Mouse (Mus musculus): ENCODE measurements around the gene Dlec1. TPM values are rescaled to one million over a fixed set of nuclear protein-coding genes. Genes with fewer than 3 reads are reported as not detected.

Gene Dlec1
- polyA plus RNA-seq, 1 experiment from 2014 or later, result 0.12 TPM

- H3K4me2 ChIP-seq, result no peak overlapping the region
- H3K9me3 ChIP-seq (replicated peaks), result no peaks in the 10 kb centered on the region
- ATAC-seq, result no peak
- no peaks in the 10 kb centered on the region for H3K27me3 ChIP-seq (replicated peaks)
- no peak overlapping the region for H3K4me3 ChIP-seq
- no peaks in the 10 kb centered on the region for H3K4me1 ChIP-seq
- H3K36me3 ChIP-seq, result no peaks in the 10 kb centered on the region
- H3K9ac ChIP-seq, result no peak overlapping the region
- WGBS (ENCODE audit: insufficient replicate concordance), result 73% methylated on average over 19 of the region's 19 CpGs
- no peak overlapping the region for H3K27ac ChIP-seq
These were observed 17.3 kb downstream of the Dlec1 start for GRCm38 (mm10) chr9:119119409-119120167.

DNA sequence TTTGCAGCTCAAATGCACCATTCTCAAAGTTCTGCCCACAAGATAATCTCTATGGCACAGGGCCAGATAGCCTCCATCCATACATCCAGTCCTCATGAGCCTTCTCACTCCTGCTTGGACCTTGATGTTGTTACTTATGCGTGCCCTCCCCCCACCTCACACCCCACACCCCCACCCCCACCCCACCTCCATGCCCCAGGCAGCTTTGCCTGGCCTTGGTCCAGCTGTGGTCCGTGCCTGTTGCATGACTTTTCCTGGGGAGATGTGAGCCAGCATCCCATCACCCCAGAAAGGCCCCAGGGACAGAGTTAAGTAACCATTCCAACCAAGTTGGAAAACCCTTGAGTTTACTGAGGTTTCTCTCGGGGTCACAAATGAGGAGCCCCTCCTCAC lies 17.9 kb downstream of the Dlec1 start:
- no peak overlapping the region for H3K9ac ChIP-seq
- H3K36me3 ChIP-seq, result no peaks in the 10 kb centered on the region
- no peak overlapping the region for H3K27ac ChIP-seq
- WGBS (ENCODE audit: insufficient replicate concordance), result 46% methylated on average over 3 of the region's 3 CpGs
- H3K4me3 ChIP-seq, result no peak overlapping the region
- no peak overlapping the region for H3K4me2 ChIP-seq
- no peak for ATAC-seq
- no peaks in the 10 kb centered on the region for H3K4me1 ChIP-seq
- H3K27me3 ChIP-seq (replicated peaks), result no peaks in the 10 kb centered on the region
- H3K9me3 ChIP-seq (replicated peaks), result no peaks in the 10 kb centered on the region

DNA sequence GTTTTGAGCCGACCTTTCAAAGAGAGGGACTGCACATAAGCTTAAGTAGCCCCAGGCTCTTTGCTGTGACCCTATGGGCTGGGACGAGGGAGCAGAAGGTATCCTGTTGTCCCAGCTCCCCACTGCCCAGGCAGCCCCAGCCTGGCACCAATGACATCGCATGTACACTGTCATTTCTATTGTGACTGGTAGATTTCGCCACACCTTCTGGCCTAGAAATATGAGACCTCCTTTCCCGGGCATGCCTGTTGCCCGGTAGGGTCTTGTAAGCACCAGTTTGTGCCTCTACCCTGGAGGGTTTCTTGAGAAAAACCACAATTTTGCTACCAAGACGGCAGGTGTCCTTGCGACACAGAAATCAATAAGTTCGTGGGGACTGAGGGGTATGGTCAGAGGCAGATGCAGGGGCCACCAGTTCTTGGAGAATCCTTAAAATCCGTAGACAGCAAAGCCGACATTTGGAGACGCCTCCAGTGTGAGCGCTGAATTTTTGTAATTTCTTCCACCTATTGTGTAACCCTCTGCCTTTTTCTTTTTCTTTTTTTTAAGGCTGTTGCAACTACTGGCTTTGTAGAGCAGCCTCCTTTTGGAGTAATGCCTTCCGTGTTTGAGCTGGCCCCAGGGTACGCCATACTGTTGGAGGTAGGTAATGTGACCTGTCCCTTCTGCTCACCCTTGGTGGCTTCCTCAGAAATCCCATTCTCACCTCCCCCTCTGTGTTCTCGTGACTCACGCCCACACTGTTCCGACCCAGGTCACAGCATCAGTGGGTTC lies 20.5 kb downstream of the Dlec1 start:
- Histone ChIP-seq H3K9me3 (replicated peaks) (no peaks in the 10 kb centered on the region), H3K4me2 (no peak overlapping the region), H3K27ac (no peak overlapping the region), H3K4me1 (no peaks in the 10 kb centered on the region), H3K27me3 (replicated peaks) (no peaks in the 10 kb centered on the region), H3K9ac (no peak overlapping the region), H3K36me3 (no peaks in the 10 kb centered on the region), H3K4me3 (no peak overlapping the region)
- ATAC-seq, result no peak
- 72% methylated on average over 18 of the region's 18 CpGs for WGBS (ENCODE audit: insufficient replicate concordance)

DNA sequence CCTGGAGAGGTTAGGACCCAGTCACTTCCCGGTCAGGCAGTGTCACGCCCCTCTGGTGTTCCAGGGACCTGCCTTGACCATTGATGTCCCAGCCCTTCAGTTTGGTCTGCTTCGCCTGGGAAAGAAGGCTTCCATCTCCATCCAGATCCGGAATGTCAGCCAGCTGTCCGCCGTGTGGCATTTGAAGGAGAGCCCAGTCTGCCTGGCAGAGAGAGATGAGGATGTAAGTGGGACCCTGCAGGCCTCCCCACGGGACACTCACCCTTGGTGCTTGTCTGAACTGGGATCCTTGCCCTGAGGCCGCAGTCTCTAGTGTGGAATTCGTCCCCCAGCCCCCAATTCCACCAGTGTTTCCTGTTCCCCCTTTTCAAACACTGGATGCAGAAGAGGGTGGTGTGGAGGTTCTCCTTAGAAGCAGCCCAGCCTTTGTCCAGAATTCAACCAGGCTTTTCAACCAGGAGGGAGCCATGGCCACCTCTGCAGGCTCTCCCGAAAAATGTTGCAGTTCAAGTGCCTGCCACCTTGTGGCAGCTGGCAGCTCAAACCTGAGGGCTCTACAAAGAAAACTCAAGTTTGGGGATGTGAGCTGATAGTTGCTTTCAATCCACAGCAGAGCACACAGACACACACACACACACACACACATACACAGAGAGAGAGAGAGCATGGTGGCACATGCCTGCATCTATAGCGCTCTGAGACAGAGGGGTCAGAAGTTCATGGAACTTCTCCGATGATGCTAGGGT lies 26.3 kb downstream of the Dlec1 start:
- 69% methylated on average over 12 of the region's 12 CpGs for WGBS (ENCODE audit: insufficient replicate concordance)
- H3K4me1 ChIP-seq, result no peaks in the 10 kb centered on the region
- no peaks in the 10 kb centered on the region for H3K36me3 ChIP-seq
- H3K9ac ChIP-seq, result no peak overlapping the region
- H3K9me3 ChIP-seq (replicated peaks), result no peaks in the 10 kb centered on the region
- no peak overlapping the region for H3K4me3 ChIP-seq
- no peaks in the 10 kb centered on the region for H3K27me3 ChIP-seq (replicated peaks)
- ATAC-seq, result no peak
- no peak overlapping the region for H3K27ac ChIP-seq
- no peak overlapping the region for H3K4me2 ChIP-seq

GRCm38 (mm10) chr9:119130692-119131091 lies 28.4 kb downstream of the Dlec1 start:
- no peaks in the 10 kb centered on the region for H3K36me3 ChIP-seq
- no peak overlapping the region for H3K4me3 ChIP-seq
- no peak overlapping the region for H3K27ac ChIP-seq
- WGBS (ENCODE audit: insufficient replicate concordance), result 18% methylated on average over 5 of the region's 5 CpGs
- no peak overlapping the region for H3K4me2 ChIP-seq
- H3K4me1 ChIP-seq, result no peaks in the 10 kb centered on the region
- H3K9ac ChIP-seq, result no peak overlapping the region
- ATAC-seq, result no peak
- no peaks in the 10 kb centered on the region for H3K27me3 ChIP-seq (replicated peaks)
- no peaks in the 10 kb centered on the region for H3K9me3 ChIP-seq (replicated peaks)

DNA sequence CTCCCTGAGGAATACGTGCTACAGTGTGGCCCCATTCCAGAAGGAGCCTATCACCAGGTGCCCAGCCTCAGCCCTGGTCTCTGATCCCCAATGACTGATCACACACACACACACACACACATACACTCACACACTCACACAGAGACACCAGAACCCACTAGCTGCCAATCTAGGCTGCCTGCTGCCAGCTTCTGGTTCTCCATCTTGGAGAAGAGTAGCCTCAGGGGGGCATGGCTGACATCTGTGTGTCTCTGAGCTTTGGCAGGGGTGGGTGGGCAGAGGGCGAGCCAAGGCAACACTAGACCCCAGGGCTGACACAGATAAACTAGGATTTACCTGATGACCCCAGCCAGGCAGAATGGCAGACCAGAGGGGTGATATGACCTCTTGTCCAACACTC lies 36.6 kb downstream of the Dlec1 start:
- WGBS (ENCODE audit: insufficient replicate concordance), result 52% methylated on average over 2 of the region's 2 CpGs
- H3K4me3 ChIP-seq, result no peak overlapping the region
- no peaks in the 10 kb centered on the region for H3K4me1 ChIP-seq
- no peak for ATAC-seq
- no peak overlapping the region for H3K27ac ChIP-seq
- H3K9ac ChIP-seq, result no peak overlapping the region
- 0 out of 2 replicates have a peak, but pooled peaks cover 3% of the 10 kb centered on the region for H3K27me3 ChIP-seq (replicated peaks)
- H3K4me2 ChIP-seq, result no peak overlapping the region
- no peaks in the 10 kb centered on the region for H3K36me3 ChIP-seq
- no peaks in the 10 kb centered on the region for H3K9me3 ChIP-seq (replicated peaks)

DNA sequence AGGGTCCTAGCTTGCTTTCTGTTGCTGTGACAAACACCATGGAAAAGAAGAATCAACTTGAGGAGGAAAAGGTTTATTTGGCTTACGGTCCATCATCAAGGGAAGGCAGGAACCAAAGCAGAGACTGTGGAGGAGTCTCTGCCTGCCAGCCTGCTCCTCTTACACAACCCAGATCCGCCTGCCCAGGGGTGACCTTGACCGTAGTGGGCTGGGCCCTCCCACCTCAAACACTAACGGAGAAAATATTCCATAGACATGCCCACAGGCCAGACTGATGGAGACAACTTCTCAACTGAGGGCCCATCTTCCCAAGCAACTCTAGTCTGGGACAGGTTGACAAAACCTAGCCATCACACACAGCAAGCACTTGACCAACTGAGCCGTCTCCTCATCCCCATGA lies 39.8 kb downstream of the Dlec1 start:
- 0 out of 2 replicates have a peak, but pooled peaks cover 3% of the 10 kb centered on the region for H3K27me3 ChIP-seq (replicated peaks)
- no peak for ATAC-seq
- H3K36me3 ChIP-seq, result no peaks in the 10 kb centered on the region
- H3K4me2 ChIP-seq, result no peak overlapping the region
- H3K9me3 ChIP-seq (replicated peaks), result no peaks in the 10 kb centered on the region
- no peak overlapping the region for H3K27ac ChIP-seq
- H3K9ac ChIP-seq, result no peak overlapping the region
- H3K4me3 ChIP-seq, result no peak overlapping the region
- no peaks in the 10 kb centered on the region for H3K4me1 ChIP-seq
- WGBS (ENCODE audit: insufficient replicate concordance), result 57% methylated on average over 5 of the region's 5 CpGs

DNA sequence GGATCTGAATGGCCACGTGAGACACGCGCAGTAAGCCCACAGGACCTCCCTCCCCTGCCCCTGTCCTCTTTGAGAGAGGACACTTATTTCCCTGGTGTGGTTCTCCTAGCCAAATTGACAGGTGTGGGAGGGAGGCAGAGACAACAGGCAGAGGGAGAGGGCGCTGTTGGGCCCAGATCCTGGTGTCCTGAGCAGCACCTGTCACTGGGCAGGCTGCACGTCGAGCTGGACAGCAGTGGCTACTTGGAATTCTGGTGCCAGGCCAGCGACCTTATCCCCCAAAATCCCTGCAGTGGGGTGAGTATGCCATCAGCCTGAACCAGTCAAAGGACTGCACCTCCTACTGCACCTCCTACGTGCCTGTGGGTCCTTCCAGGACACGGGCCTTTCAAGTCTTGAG lies 41.1 kb downstream of the Dlec1 start:
- H3K4me2 ChIP-seq, result no peak overlapping the region
- no peaks in the 10 kb centered on the region for H3K4me1 ChIP-seq
- H3K4me3 ChIP-seq, result no peak overlapping the region
- H3K27ac ChIP-seq, result no peak overlapping the region
- WGBS (ENCODE audit: insufficient replicate concordance), result 62% methylated on average over 9 of the region's 9 CpGs
- no peaks in the 10 kb centered on the region for H3K36me3 ChIP-seq
- H3K9me3 ChIP-seq (replicated peaks), result no peaks in the 10 kb centered on the region
- no peak overlapping the region for H3K9ac ChIP-seq
- ATAC-seq, result no peak
- H3K27me3 ChIP-seq (replicated peaks), result no peaks in the 10 kb centered on the region

GRCm38 (mm10) chr9:119144696-119145095 lies 42.4 kb downstream of the Dlec1 start:
- no peaks in the 10 kb centered on the region for H3K4me1 ChIP-seq
- 72% methylated on average over 8 of the region's 8 CpGs for WGBS (ENCODE audit: insufficient replicate concordance)

DNA sequence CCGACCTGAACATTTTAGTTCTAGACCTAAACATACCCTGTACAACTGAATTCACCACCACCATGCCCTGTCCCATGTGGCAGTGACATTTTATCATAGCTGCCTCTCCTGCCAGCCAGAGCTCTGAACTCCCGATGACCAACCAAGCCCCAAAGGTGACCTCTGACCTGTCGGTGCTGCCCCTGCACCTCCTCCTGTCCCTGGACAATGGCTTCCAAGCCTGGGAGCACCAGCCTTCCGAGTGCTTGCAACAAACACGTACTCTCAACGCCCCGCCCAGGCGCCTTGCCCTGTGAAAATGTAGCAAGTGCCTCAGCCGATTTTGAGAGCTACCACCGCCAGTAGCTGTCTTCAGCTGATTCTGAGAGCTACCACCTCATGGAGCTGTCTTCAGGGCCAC lies 42.9 kb downstream of the Dlec1 start:
- Histone ChIP-seq H3K4me3 (no peak overlapping the region), H3K27me3 (replicated peaks) (no peaks in the 10 kb centered on the region), H3K36me3 (no peaks in the 10 kb centered on the region), H3K9me3 (replicated peaks) (no peaks in the 10 kb centered on the region), H3K4me2 (no peak overlapping the region), H3K4me1 (no peaks in the 10 kb centered on the region), H3K9ac (no peak overlapping the region), H3K27ac (no peak overlapping the region)
- 59% methylated on average over 10 of the region's 10 CpGs for WGBS (ENCODE audit: insufficient replicate concordance)
- ATAC-seq, result no peak

More at GRCm38 (mm10) chr9:119144696-119145095, 42.4 kb downstream of the Dlec1 start:
- Histone ChIP-seq H3K27me3 (replicated peaks) (no peaks in the 10 kb centered on the region), H3K9me3 (replicated peaks) (no peaks in the 10 kb centered on the region), H3K4me3 (no peak overlapping the region), H3K9ac (no peak overlapping the region), H3K27ac (no peak overlapping the region), H3K36me3 (no peaks in the 10 kb centered on the region), H3K4me2 (no peak overlapping the region)
- ATAC-seq, result no peak

- no peaks in the 10 kb centered on the region for H3K4me1 ChIP-seq
- H3K27me3 ChIP-seq (replicated peaks), result no peaks in the 10 kb centered on the region
- no peaks in the 10 kb centered on the region for H3K36me3 ChIP-seq
- 62% methylated on average over 6 of the region's 6 CpGs for WGBS (ENCODE audit: insufficient replicate concordance)
- H3K9me3 ChIP-seq (replicated peaks), result no peaks in the 10 kb centered on the region
- H3K4me3 ChIP-seq, result no peak overlapping the region
- H3K9ac ChIP-seq, result no peak overlapping the region
- ATAC-seq, result no peak
- no peak overlapping the region for H3K4me2 ChIP-seq
- no peak overlapping the region for H3K27ac ChIP-seq
These were observed 43.4 kb downstream of the Dlec1 start for GRCm38 (mm10) chr9:119145638-119146037.

Data from liver, embryonic 12.5 days (tissue).